Mouse (Mus musculus) embryonic fibroblast, embryonic 13.5 days (primary cell): ENCODE measurements around the gene Clec3b.

Experiments
- CTCF ChIP-seq: IDR thresholded peaks from 2 replicates; pipeline ENCODE4 v1.5.1; 2011; ENCODE audit warnings: mild to moderate bottlenecking, control low read depth, low read length, moderate library complexity, borderline replicate concordance; ENCODE audit not compliant: insufficient read depth
- POLR2A ChIP-seq: IDR thresholded peaks from 2 replicates; pipeline ENCODE4 v1.6.1; 2011; ENCODE audit warnings: low read depth, mild to moderate bottlenecking, control low read depth, low read length, moderate library complexity

- TF ChIP-seq CTCF (no peak), POLR2A (no peak)
These were observed 32.5 kb downstream of the Clec3b start for GRCm38 (mm10) chr9:123183226-123183625.
